Mouse (Mus musculus) heart, adult 2 months (tissue): ENCODE data around the gene Yars. TPM values are rescaled to one million over a fixed set of nuclear protein-coding genes. Genes with fewer than 3 reads are reported as not detected.

ENCODE experiments used
- DNase-seq, 2 experiments: peaks; one replicate each; pipeline ENCODE4 v3.0.0; 2021
- H3K27ac ChIP-seq: fragments of 200-600 bp; 2 replicates; pipeline ENCODE4 v1.8.1; 2022
- H3K27me3 ChIP-seq: fragments of 200-500 bp; 2 replicates; pipeline ENCODE4 v1.6.1; 2012; ENCODE audit warnings: mild to moderate bottlenecking, low read length, inconsistent platforms, mixed read lengths; ENCODE audit not compliant: control insufficient read depth, insufficient read depth
- H3K36me3 ChIP-seq: fragments of 200-500 bp; 2 replicates; pipeline ENCODE4 v1.6.1; 2012; ENCODE audit warnings: low read length, inconsistent platforms; ENCODE audit not compliant: control insufficient read depth, insufficient read depth
- H3K4me1 ChIP-seq: fragments of 200-500 bp; 2 replicates; pipeline ENCODE4 v1.6.1; 2011; ENCODE audit warnings: low read length; ENCODE audit not compliant: control insufficient read depth, insufficient read depth
- H3K4me3 ChIP-seq: fragments of 200-600 bp; 2 replicates; pipeline ENCODE4 v1.8.1; 2022
- H3K79me2 ChIP-seq: fragments of 200-500 bp; replicated peaks from 2 replicates; pipeline ENCODE4 v1.6.1; 2012; ENCODE audit warnings: mild to moderate bottlenecking, inconsistent platforms, low read length, moderate library complexity, mixed read lengths; ENCODE audit not compliant: control insufficient read depth, insufficient read depth
- H3K9ac ChIP-seq: fragments of 200-500 bp; 2 replicates; pipeline ENCODE4 v1.6.1; 2012; ENCODE audit warnings: low read depth, mild to moderate bottlenecking, control low read depth, inconsistent platforms, low read length, mixed read lengths
- CTCF ChIP-seq: fragments of 200-600 bp; IDR thresholded peaks from 2 replicates; pipeline ENCODE4 v1.8.1; 2022; ENCODE audit warnings: antibody characterized with exemption, mild to moderate bottlenecking, moderate library complexity
- EP300 ChIP-seq: fragments of 200-500 bp; IDR thresholded peaks from 2 replicates; pipeline ENCODE4 v1.6.1; 2011; ENCODE audit warnings: low read depth, low read length, control low read depth; ENCODE audit not compliant: insufficient read depth
- POLR2A ChIP-seq: fragments of 200-500 bp; IDR thresholded peaks from 2 replicates; pipeline ENCODE4 v1.6.1; 2011; ENCODE audit warnings: mild to moderate bottlenecking, low read depth, low read length, control low read depth; ENCODE audit not compliant: insufficient read depth
- WGBS: fragments of 180-500 bp; shearing (Covaris S2); methylation state at CpG from one replicate; pipeline ENCODE4 v1.1.7; 2018; 5-methylcytosine and 5-hydroxymethylcytosine counted together
- intact Hi-C: fragments of 180-260 bp; cut with DNase I; formaldehyde crosslinking; loops from one replicate; pipeline ENCODE4 v1.15.1; 2025
- long read RNA-seq: library from polyadenylated mRNA; stranded (forward); transcript quantifications from one replicate; pipeline ENCODE4 v2.0.0, GENCODE M21; 2021
- polyA plus RNA-seq: library from polyadenylated mRNA; depleted of rRNA; stranded (reverse); fragments of >200 nt; gene quantifications from 2 replicates; pipeline ENCODE4 v1.2.3, GENCODE M21; 2012; rRNA removed
- total RNA-seq, 2 experiments: library from RNA; stranded (reverse); gene quantifications; 2 replicates each; pipeline ENCODE4 v1.2.3; 2021

The Yars gene
- 10 to 100 TPM; 26.3 to 29.7 TPM for total RNA-seq
- polyA plus RNA-seq: 10.4 and 18.4 TPM in 2 replicates
- long read RNA-seq, transcript Yars-201 (13 exons, 2,909 nt): major isoform, 31 of 37 reads
- long read RNA-seq, partial matches to known transcripts: 4 of 37 reads
- long read RNA-seq, other reads (novel, unspliced or antisense): 2 of 37 reads

- peaks cover 3% of the 10 kb centered on the region; the same call in 1 of the 2 replicates for H3K36me3 ChIP-seq
- no peaks in the 10 kb centered on the region for H3K27me3 ChIP-seq
- peak; percentile 92 for TF ChIP-seq EP300
- peak; percentile 69 for TF ChIP-seq POLR2A
- TF ChIP-seq CTCF: no peak
- H3K9ac ChIP-seq: peak within 1 kb of the TSS; percentile 85
- WGBS: under 1% methylated on average over 57 of the region's 58 CpGs
- DNase-seq: peak; percentile 97
- intact Hi-C loops: loop anchor here (5.0 to 10.0 kb wide), 4 partner anchors 53 to 375 kb away; partner anchors contain the start of genes Bsdc1, Fndc5 and Rnf19b
- H3K27ac ChIP-seq: peak within 1 kb of the TSS; percentile 93
- peaks cover 4% of the 10 kb centered on the region for H3K79me2 ChIP-seq
- peaks cover 3% of the 10 kb centered on the region for H3K4me1 ChIP-seq
- peak within 1 kb of the TSS; percentile 94 for H3K4me3 ChIP-seq
These were observed at the start of gene Yars, which contains the start of gene S100pbp for GRCm38 (mm10) chr4:129189542-129190519. TSS of gene Yars (plus strand) at chr4:129189760. TSS of gene S100pbp (minus strand) at chr4:129189727.

GRCm38 (mm10) chr4:129140808-129141207, 48.8 kb upstream of the Yars start:
- DNase-seq: no peak
- TF ChIP-seq CTCF (no peak), EP300 (no peak), POLR2A (no peak)
- Histone ChIP-seq H3K27ac (peak overlapping the region; percentile 80), H3K9ac (no peak overlapping the region), H3K79me2 (no peaks in the 10 kb centered on the region), H3K4me3 (no peak overlapping the region), H3K27me3 (no peaks in the 10 kb centered on the region), H3K4me1 (peaks cover 24% of the 10 kb centered on the region), H3K36me3 (peaks cover 7% of the 10 kb centered on the region)
- 67% methylated on average over 4 of the region's 4 CpGs for WGBS
- intact Hi-C loops: no loop called here

GRCm38 (mm10) chr4:129141560-129142438, 47.8 kb upstream of the Yars start:
- peaks cover 24% of the 10 kb centered on the region for H3K4me1 ChIP-seq
- 46% methylated on average over 17 of the region's 17 CpGs for WGBS

GRCm38 (mm10) chr4:129142439-129143045, 47.0 kb upstream of the Yars start:
- Histone ChIP-seq H3K27me3 (no peaks in the 10 kb centered on the region), H3K4me3 (no peak overlapping the region), H3K9ac (no peak overlapping the region), H3K4me1 (peaks cover 24% of the 10 kb centered on the region), H3K79me2 (no peaks in the 10 kb centered on the region), H3K27ac (peak overlapping the region; percentile 80), H3K36me3 (peaks cover 7% of the 10 kb centered on the region)
- intact Hi-C loops: no loop called here
- DNase-seq: peak in 1 of 2 experiments; percentile 40
- TF ChIP-seq CTCF (no peak), EP300 (no peak), POLR2A (no peak)
- WGBS: 61% methylated on average over 11 of the region's 11 CpGs

More at GRCm38 (mm10) chr4:129141560-129142438, 47.8 kb upstream of the Yars start:
- Histone ChIP-seq H3K4me3 (no peak overlapping the region), H3K27me3 (no peaks in the 10 kb centered on the region), H3K27ac (peak overlapping the region; percentile 80), H3K79me2 (no peaks in the 10 kb centered on the region), H3K36me3 (peaks cover 7% of the 10 kb centered on the region), H3K9ac (peak overlapping the region; percentile 24)
- peak; percentile 69; the same call in 1 of the 2 replicates for TF ChIP-seq POLR2A
- no peak for TF ChIP-seq CTCF
- peak; percentile 91 for TF ChIP-seq EP300
- intact Hi-C loops: no loop called here
- peak; percentile 47 to 70 for DNase-seq

DNA sequence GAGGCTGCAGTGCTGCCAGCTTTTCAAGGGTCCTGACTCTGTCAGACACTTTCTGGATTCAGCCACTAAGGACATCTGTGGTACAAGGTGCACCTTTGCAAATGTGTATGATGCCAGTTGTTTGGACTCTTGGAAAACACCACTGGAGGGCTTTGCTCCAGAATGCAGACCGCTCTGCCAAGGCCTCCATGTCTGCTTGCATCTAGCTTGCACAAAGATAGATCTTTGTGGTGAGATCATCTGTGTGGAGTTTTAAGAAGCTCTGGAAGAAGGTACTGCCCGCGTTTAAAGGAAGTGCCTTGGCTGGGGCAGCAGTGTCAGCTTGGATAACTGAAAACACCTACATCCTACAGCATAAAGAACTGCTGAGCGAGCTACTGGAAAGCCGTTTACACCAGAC, 46.1 kb upstream of the Yars start:
- Histone ChIP-seq H3K36me3 (peaks cover 7% of the 10 kb centered on the region), H3K27me3 (no peaks in the 10 kb centered on the region), H3K4me1 (peaks cover 23% of the 10 kb centered on the region), H3K9ac (no peak overlapping the region), H3K4me3 (no peak overlapping the region), H3K27ac (no peak overlapping the region; the same call in 1 of the 2 replicates), H3K79me2 (no peaks in the 10 kb centered on the region)
- no peak for DNase-seq
- intact Hi-C loops: no loop called here
- WGBS: 64% methylated on average over 5 of the region's 5 CpGs
- no peak for TF ChIP-seq CTCF
- no peak for TF ChIP-seq POLR2A
- TF ChIP-seq EP300: no peak
